Mouse (Mus musculus) thymus, adult 2 months (tissue): ENCODE results near the gene Prss16.
A peak's percentile ranks its signal among the peaks of the same experiment; 100 is the strongest.

Source experiments
- CTCF ChIP-seq: fragments of 200-500 bp; IDR thresholded peaks from 2 replicates; pipeline ENCODE4 v1.5.1; 2012; ENCODE audit warnings: mild to moderate bottlenecking, control low read depth, low read length, moderate library complexity, borderline replicate concordance; ENCODE audit not compliant: control insufficient read depth, poor library complexity, insufficient read depth; ENCODE audit errors: extremely low read depth
- POLR2A ChIP-seq: fragments of 200-500 bp; IDR thresholded peaks from 2 replicates; pipeline ENCODE4 v1.6.1; 2012; ENCODE audit warnings: mild to moderate bottlenecking, low read length, control low read depth, moderate library complexity; ENCODE audit not compliant: control insufficient read depth, poor library complexity, insufficient read depth; ENCODE audit errors: extremely low read depth

DNA sequence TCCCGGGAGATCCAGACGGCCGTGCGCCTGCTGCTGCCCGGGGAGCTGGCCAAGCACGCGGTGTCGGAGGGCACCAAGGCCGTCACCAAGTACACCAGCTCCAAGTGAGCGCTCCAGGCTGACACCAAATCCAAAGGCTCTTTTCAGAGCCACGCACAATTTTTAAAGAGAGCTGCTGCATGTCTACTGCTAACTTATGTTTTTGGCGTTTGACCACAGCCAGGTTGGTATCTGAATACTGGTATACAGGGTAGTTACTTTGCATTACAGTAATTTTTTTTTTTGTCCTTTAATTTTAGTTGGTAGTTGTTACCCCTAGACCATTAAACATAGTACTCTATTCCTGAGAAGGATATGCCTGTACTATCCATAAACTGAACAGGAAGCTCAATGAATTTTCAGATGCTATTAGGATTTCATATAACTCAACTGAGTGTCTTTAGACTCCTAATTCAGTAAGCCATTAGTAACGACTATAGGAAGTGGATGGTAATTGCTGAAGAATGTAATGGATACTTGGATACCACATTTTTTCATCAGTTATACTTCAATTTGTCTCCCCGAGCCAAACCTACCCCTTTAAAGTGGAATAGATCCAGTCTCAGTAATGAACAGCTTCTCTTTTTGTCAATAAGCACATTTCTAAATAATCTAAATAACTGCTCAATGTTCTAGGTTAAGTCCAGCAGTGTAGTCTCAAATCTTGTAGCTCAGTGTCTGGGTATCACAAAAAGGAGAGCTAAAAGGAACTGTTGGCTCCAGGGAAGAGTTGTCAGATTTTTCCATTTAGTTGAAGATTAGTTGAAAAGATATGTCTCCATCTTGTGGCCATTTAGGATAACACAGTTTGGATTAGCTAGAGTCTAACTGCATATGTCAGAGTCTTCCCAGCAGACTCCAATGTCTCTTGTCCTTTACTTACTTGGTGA, 34.2 kb upstream of the Prss16 start:
- TF ChIP-seq CTCF, result no peak
- TF ChIP-seq POLR2A, result peak; percentile 13; the same call in 1 of the 2 replicates
